Mouse (Mus musculus) midbrain, embryonic 10.5 days (tissue): ENCODE data around the gene Abcf1. TPM values are rescaled to one million over a fixed set of nuclear protein-coding genes. Genes with fewer than 3 reads are reported as not detected.

Experiments
- DNase-seq: peaks from one replicate; pipeline ENCODE4 v3.0.0-alpha.2; 2017; ENCODE audit warnings: low spot score
- H3K27ac ChIP-seq: fragments of 300-500 bp; sonication (generic); replicated peaks from 2 replicates; pipeline ENCODE4 v1.5.1; 2016; ENCODE audit warnings: mild to moderate bottlenecking
- H3K27me3 ChIP-seq: fragments of 300-500 bp; sonication (generic); 2 replicates; pipeline ENCODE4 v1.6.1; 2016; ENCODE audit warnings: low read depth, mild to moderate bottlenecking; ENCODE audit not compliant: poor library complexity, severe bottlenecking
- H3K36me3 ChIP-seq: fragments of 300-500 bp; sonication (generic); 2 replicates; pipeline ENCODE4 v1.6.1; 2016; ENCODE audit warnings: mild to moderate bottlenecking, moderate library complexity
- H3K4me1 ChIP-seq: fragments of 300-500 bp; sonication (generic); 2 replicates; pipeline ENCODE4 v1.6.1; 2016
- H3K4me3 ChIP-seq: fragments of 300-500 bp; sonication (generic); 2 replicates; pipeline ENCODE4 v1.5.1; 2016; ENCODE audit warnings: mild to moderate bottlenecking, moderate library complexity
- H3K9me3 ChIP-seq: fragments of 300-500 bp; sonication (generic); replicated peaks from 2 replicates; pipeline ENCODE4 v1.6.1; 2016; ENCODE audit warnings: mild to moderate bottlenecking
- WGBS: fragments of 180-500 bp; shearing (Covaris S2); methylation state at CpG from one replicate; pipeline ENCODE4 v1.1.7; 2016; 5-methylcytosine and 5-hydroxymethylcytosine counted together
- microRNA counts: library from miRNA; unstranded; fragments of <30 nt; microRNA quantifications from one replicate; lab custom pipeline; 2017
- microRNA-seq: library from miRNA; unstranded; fragments of <30 nt; microRNA quantifications from one replicate; pipeline ENCODE4, GENCODE M21; 2017
- polyA plus RNA-seq: library from polyadenylated mRNA; unstranded; fragments of >200 nt; fragmentation: Nextera tagmentation; extraction: Ambion mirVana; gene quantifications from 2 replicates; pipeline ENCODE4 v1.2.1, GENCODE M21; 2016

Gene Abcf1
- polyA plus RNA-seq, 1 experiment from 2014 or later = 121 TPM

DNA sequence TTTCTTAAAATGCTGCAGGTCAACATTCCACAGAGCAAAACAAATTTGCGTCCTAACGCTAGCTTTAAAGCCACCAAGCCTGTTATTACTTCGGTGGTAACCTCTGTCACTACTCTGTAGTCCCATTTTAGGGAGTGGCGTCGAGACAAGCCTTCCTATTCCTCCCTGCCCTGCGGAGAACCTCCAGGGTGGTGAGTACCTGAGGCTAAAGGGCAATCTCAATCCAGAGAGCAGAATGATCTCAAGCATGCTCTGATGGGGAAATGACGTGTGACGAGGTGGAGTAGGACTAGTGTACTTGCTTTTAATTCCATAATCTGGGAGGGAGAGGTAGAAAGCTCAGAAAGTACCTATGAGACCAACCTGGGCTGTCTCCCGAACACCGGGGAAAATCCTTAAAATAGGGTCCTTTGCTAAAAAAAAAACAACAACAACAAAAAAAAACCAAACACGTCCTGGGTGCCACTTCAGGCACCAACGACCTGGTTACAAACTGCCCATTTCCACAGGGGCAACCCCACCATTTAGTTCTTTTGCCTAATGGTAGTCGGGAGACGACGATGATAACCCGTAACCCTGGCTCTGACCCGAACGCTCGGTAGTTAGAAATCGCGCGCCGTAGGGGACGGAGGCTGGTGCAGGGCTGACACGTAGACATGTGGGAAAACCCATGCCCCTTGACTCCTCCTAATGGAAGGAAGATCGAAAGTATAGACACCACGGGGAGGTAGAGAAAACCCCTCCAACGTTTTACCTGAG, 53.8 kb downstream of the Abcf1 start:
- no peaks in the 10 kb centered on the region for H3K9me3 ChIP-seq
- H3K36me3 ChIP-seq = peaks cover 63% of the 10 kb centered on the region
- peak overlapping the region; percentile 86 for H3K4me3 ChIP-seq
- H3K4me1 ChIP-seq = peaks cover 27% of the 10 kb centered on the region
- H3K27ac ChIP-seq = peak overlapping the region; percentile 97
- DNase-seq = no peak
- WGBS = 3% methylated on average over 28 of the region's 28 CpGs
- no peaks in the 10 kb centered on the region for H3K27me3 ChIP-seq

DNA sequence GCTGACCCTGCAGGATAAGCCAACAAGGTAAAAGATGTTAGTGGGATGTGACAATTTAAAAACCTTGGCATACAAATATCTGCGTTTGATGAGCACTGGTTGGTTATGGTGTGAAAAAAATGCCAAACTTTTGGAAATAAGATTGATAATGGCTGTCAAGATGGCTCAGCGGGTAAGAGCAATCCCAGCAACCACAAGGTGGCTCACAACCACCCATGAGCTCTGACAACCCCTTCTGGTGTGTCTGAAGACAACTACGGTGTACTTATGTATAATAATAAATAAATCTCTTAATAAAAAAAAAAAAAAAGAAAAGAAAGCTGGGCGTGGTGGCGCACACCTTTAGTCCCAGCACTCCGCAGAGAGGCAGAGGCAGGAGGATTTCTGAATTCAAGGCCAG, 54.6 kb downstream of the Abcf1 start:
- peaks cover 22% of the 10 kb centered on the region for H3K4me1 ChIP-seq
- H3K36me3 ChIP-seq = peaks cover 58% of the 10 kb centered on the region
- DNase-seq = no peak
- H3K27ac ChIP-seq = no peak overlapping the region
- 83% methylated on average over 6 of the region's 6 CpGs for WGBS
- peak overlapping the region; percentile 86; the same call in 1 of the 2 replicates for H3K4me3 ChIP-seq
- H3K27me3 ChIP-seq = no peaks in the 10 kb centered on the region
- no peaks in the 10 kb centered on the region for H3K9me3 ChIP-seq

DNA sequence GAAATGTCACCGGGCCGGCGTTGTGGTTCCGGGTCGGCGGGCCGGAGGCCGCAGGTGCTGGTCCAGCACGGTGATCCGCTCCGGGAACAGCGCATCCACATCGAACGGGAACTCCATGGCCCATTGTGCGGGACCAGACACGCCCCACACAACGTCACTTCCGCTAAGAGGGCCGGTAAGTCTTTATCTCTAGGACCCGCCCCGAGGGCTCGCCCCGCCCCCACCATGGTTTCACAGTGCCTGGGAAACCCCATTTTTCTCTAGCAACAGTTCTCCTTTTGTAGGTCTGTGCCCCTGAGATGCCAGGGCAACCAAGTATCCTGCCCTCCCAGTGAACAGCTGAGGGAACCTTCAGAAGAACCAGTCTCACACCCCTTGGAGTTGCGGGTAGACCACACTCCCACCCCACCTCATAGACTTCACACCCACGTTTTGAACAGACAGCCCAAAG, 59.6 kb downstream of the Abcf1 start, which contains the start of gene Atat1:
Gene Atat1 (minus strand): TSS at position 157 of the 451 bp plus-strand sequence.
- peak within 1 kb of the TSS; percentile 89 for H3K27ac ChIP-seq
- H3K36me3 ChIP-seq = peaks cover 81% of the 10 kb centered on the region
- H3K4me1 ChIP-seq = peaks cover 25% of the 10 kb centered on the region
- peak; percentile 96 for DNase-seq
- no peaks in the 10 kb centered on the region for H3K9me3 ChIP-seq
- H3K27me3 ChIP-seq = no peaks in the 10 kb centered on the region
- WGBS = 4% methylated on average over 25 of the region's 25 CpGs
- peak within 1 kb of the TSS; percentile 85 for H3K4me3 ChIP-seq

- 30% methylated on average over 20 of the region's 20 CpGs for WGBS
- Histone ChIP-seq H3K36me3 (peaks cover 84% of the 10 kb centered on the region), H3K4me3 (peak overlapping the region; percentile 85), H3K27ac (peak overlapping the region; percentile 89), H3K9me3 (no peaks in the 10 kb centered on the region), H3K4me1 (peaks cover 22% of the 10 kb centered on the region), H3K27me3 (no peaks in the 10 kb centered on the region)
- DNase-seq = no peak
Observed at GRCm38 (mm10) chr17:35909186-35909918, 60.2 kb downstream of the Abcf1 start.

GRCm38 (mm10) chr17:35907609-35908008, 62.0 kb downstream of the Abcf1 start:
- 87% methylated on average over 2 of the region's 2 CpGs for WGBS
- Histone ChIP-seq H3K27me3 (no peaks in the 10 kb centered on the region), H3K27ac (no peak overlapping the region), H3K36me3 (peaks cover 84% of the 10 kb centered on the region), H3K4me3 (peak overlapping the region; percentile 85; the same call in 1 of the 2 replicates), H3K9me3 (no peaks in the 10 kb centered on the region), H3K4me1 (peaks cover 22% of the 10 kb centered on the region)
- DNase-seq = no peak

MicroRNA genes within 50 kb of the gene (microRNA counts, 519-probe panel; counts per million panel counts)
- microRNA mmu-miR-1894-3p (lab: Ali Mortazavi, UCI) = not detected
- microRNA mmu-miR-1894-5p (lab: Ali Mortazavi, UCI) = not detected
- not detected for microRNA mmu-miR-877 (lab: Ali Mortazavi, UCI)

Small RNA genes lying within 50 kb of the gene (microRNA-seq; reads per million reads assigned to microRNA genes)
- gene Mir1894 = not detected
- gene Mir877 = 201 reads per million, percentile 59 among the genes with 10 or more reads in this experiment

Other genes with a start within 250 kb of the Abcf1 start
- 3.0 and 3.7 TPM in 2 replicates for gene Ier3, start 148.1 kb downstream of the Abcf1 start, polyA plus RNA-seq
- gene Flot1, start 146.5 kb downstream of the Abcf1 start, polyA plus RNA-seq = 54.8 and 59.3 TPM in 2 replicates
- gene Tubb5, start 131.5 kb downstream of the Abcf1 start, polyA plus RNA-seq = 1,574 and 1,617 TPM in 2 replicates
- gene Mdc1, start 128.2 kb downstream of the Abcf1 start, polyA plus RNA-seq = 21.1 and 21.7 TPM in 2 replicates
- gene Nrm, start 108.4 kb downstream of the Abcf1 start, polyA plus RNA-seq = 80.0 and 84.5 TPM in 2 replicates
- 21.8 and 27.6 TPM in 2 replicates for gene Ppp1r18, start 104.2 kb downstream of the Abcf1 start, polyA plus RNA-seq
- gene Dhx16, start 89.9 kb downstream of the Abcf1 start, polyA plus RNA-seq = 51.6 and 54.3 TPM in 2 replicates
- gene 2310061I04Rik, start 72.3 kb downstream of the Abcf1 start, polyA plus RNA-seq = 29.0 and 29.6 TPM in 2 replicates
- 124 and 178 TPM in 2 replicates for gene Atat1, start 59.7 kb downstream of the Abcf1 start, polyA plus RNA-seq
- 72.2 and 92.6 TPM in 2 replicates for gene Mrps18b, start 53.4 kb downstream of the Abcf1 start, polyA plus RNA-seq
- gene Ppp1r10, start 53.3 kb downstream of the Abcf1 start, polyA plus RNA-seq = 58.8 and 63.3 TPM in 2 replicates
- 56.3 and 59.7 TPM in 2 replicates for gene Gnl1, start 10.1 kb upstream of the Abcf1 start, polyA plus RNA-seq
- gene Prr3, start 10.5 kb upstream of the Abcf1 start, polyA plus RNA-seq = 45.3 and 50.1 TPM in 2 replicates
- gene H2-T24, start 50.8 kb upstream of the Abcf1 start, polyA plus RNA-seq = 4.4 and 5.9 TPM in 2 replicates
- gene H2-T23, start 63.1 kb upstream of the Abcf1 start, polyA plus RNA-seq = 3.5 and 4.9 TPM in 2 replicates
- gene H2-T22, start 73.0 kb upstream of the Abcf1 start, polyA plus RNA-seq = 7.0 and 8.4 TPM in 2 replicates
- gene Gm6034, start 73.2 kb upstream of the Abcf1 start, polyA plus RNA-seq = not detected in 2 replicates
- not detected in 2 replicates for gene Gm11127, start 88.6 kb upstream of the Abcf1 start, polyA plus RNA-seq
- gene Gm19684, start 151.9 kb upstream of the Abcf1 start, polyA plus RNA-seq = not detected in 2 replicates
- not detected in 2 replicates for gene Gm7030, start 159.7 kb upstream of the Abcf1 start, polyA plus RNA-seq
- 0.22 TPM in 1 of 2 replicates, not detected in the other for gene Gm8909, start 198.8 kb upstream of the Abcf1 start, polyA plus RNA-seq
- gene H2-T3, start 220.5 kb upstream of the Abcf1 start, polyA plus RNA-seq = not detected in 2 replicates